Mouse (Mus musculus) hindbrain, embryonic 13.5 days (tissue): ENCODE data around the gene 1110032A03Rik. TPM values are rescaled to one million over a fixed set of nuclear protein-coding genes. Genes with fewer than 3 reads are reported as not detected.

ENCODE experiments used
- ATAC-seq: fragments of 200-750 bp; cut with Nextera tagmentation; 2 replicates; pipeline ENCODE4 v1.8.0; 2017; ENCODE audit warnings: moderate TSS enrichment; ENCODE audit not compliant: low FRiP score
- H3K27ac ChIP-seq: fragments of 300-500 bp; sonication (generic); 2 replicates; pipeline ENCODE4 v1.5.1; 2015; ENCODE audit warnings: inconsistent platforms, mild to moderate bottlenecking, moderate library complexity
- H3K27me3 ChIP-seq: fragments of 300-500 bp; sonication (generic); 2 replicates; pipeline ENCODE4 v1.6.1; 2015; ENCODE audit warnings: mild to moderate bottlenecking, inconsistent platforms
- H3K36me3 ChIP-seq: fragments of 300-500 bp; sonication (generic); 2 replicates; pipeline ENCODE4 v1.6.1; 2015; ENCODE audit warnings: mild to moderate bottlenecking, inconsistent platforms
- H3K4me1 ChIP-seq: fragments of 300-500 bp; sonication (generic); replicated peaks from 2 replicates; pipeline ENCODE4 v1.6.1; 2015; ENCODE audit warnings: inconsistent platforms
- H3K4me2 ChIP-seq: fragments of 300-500 bp; sonication (generic); 2 replicates; pipeline ENCODE4 v1.6.1; 2015; ENCODE audit warnings: inconsistent platforms, mild to moderate bottlenecking, moderate library complexity
- H3K4me3 ChIP-seq: fragments of 300-500 bp; sonication (generic); 2 replicates; pipeline ENCODE4 v1.5.1; 2015; ENCODE audit warnings: mild to moderate bottlenecking, inconsistent platforms
- H3K9ac ChIP-seq: fragments of 300-500 bp; sonication (generic); 2 replicates; pipeline ENCODE4 v1.6.1; 2015; ENCODE audit warnings: mild to moderate bottlenecking, inconsistent platforms
- H3K9me3 ChIP-seq: fragments of 300-500 bp; sonication (generic); 2 replicates; pipeline ENCODE4 v1.6.1; 2016; ENCODE audit warnings: inconsistent platforms
- WGBS: fragments of 180-500 bp; shearing (Covaris S2); methylation state at CpG from one replicate; pipeline ENCODE4 v1.1.7; 2015; 5-methylcytosine and 5-hydroxymethylcytosine counted together
- polyA plus RNA-seq: library from polyadenylated mRNA; unstranded; fragments of >200 nt; fragmentation: Nextera tagmentation; extraction: Ambion mirVana; gene quantifications from 2 replicates; pipeline ENCODE4 v1.2.1, GENCODE M21; 2015

Gene 1110032A03Rik
- polyA plus RNA-seq, 1 experiment from 2014 or later, result 64.6 TPM

- peaks cover 82% of the 10 kb centered on the region for H3K36me3 ChIP-seq
- 92% methylated on average over 7 of the region's 7 CpGs for WGBS
These were observed 27.8 kb upstream of the 1110032A03Rik start for GRCm38 (mm10) chr9:50803055-50803671.

GRCm38 (mm10) chr9:50800985-50801384 is 25.7 kb upstream of the 1110032A03Rik start:
- Histone ChIP-seq H3K27me3 (no peaks in the 10 kb centered on the region), H3K4me2 (no peak overlapping the region), H3K9ac (no peak overlapping the region), H3K4me1 (no peaks in the 10 kb centered on the region), H3K4me3 (no peak overlapping the region), H3K36me3 (peaks cover 76% of the 10 kb centered on the region), H3K9me3 (no peaks in the 10 kb centered on the region), H3K27ac (no peak overlapping the region)
- no peak; the same call in 1 of the 2 replicates for ATAC-seq
- 68% methylated on average over 2 of the region's 2 CpGs for WGBS

More at GRCm38 (mm10) chr9:50803055-50803671, 27.8 kb upstream of the 1110032A03Rik start:
- H3K4me1 ChIP-seq, result no peaks in the 10 kb centered on the region
- H3K9me3 ChIP-seq, result no peaks in the 10 kb centered on the region
- no peak overlapping the region for H3K4me2 ChIP-seq
- H3K27me3 ChIP-seq, result no peaks in the 10 kb centered on the region
- no peak overlapping the region for H3K27ac ChIP-seq
- ATAC-seq, result no peak
- H3K4me3 ChIP-seq, result no peak overlapping the region
- no peak overlapping the region for H3K9ac ChIP-seq

- Histone ChIP-seq H3K36me3 (peaks cover 75% of the 10 kb centered on the region), H3K4me2 (no peak overlapping the region), H3K27me3 (no peaks in the 10 kb centered on the region), H3K4me3 (no peak overlapping the region), H3K9me3 (no peaks in the 10 kb centered on the region), H3K9ac (no peak overlapping the region), H3K27ac (no peak overlapping the region), H3K4me1 (no peaks in the 10 kb centered on the region)
- WGBS, result 86% methylated on average over 5 of the region's 5 CpGs
- ATAC-seq, result no peak
These were observed 23.0 kb upstream of the 1110032A03Rik start for GRCm38 (mm10) chr9:50798368-50798767.

- no peaks in the 10 kb centered on the region for H3K27me3 ChIP-seq
- no peak for ATAC-seq
- H3K4me1 ChIP-seq, result no peaks in the 10 kb centered on the region
- no peak overlapping the region for H3K4me3 ChIP-seq
- H3K9ac ChIP-seq, result no peak overlapping the region
- H3K9me3 ChIP-seq, result no peaks in the 10 kb centered on the region
- H3K4me2 ChIP-seq, result no peak overlapping the region
- peaks cover 71% of the 10 kb centered on the region for H3K36me3 ChIP-seq
- WGBS, result 97% methylated on average over 7 of the region's 7 CpGs
- no peak overlapping the region for H3K27ac ChIP-seq
These were observed 22.3 kb upstream of the 1110032A03Rik start for GRCm38 (mm10) chr9:50797641-50798040.

- no peaks in the 10 kb centered on the region for H3K9me3 ChIP-seq
- peaks cover 72% of the 10 kb centered on the region for H3K36me3 ChIP-seq
- H3K9ac ChIP-seq, result no peak overlapping the region
- H3K4me1 ChIP-seq, result no peaks in the 10 kb centered on the region
- H3K27me3 ChIP-seq, result no peaks in the 10 kb centered on the region
- no peak overlapping the region for H3K27ac ChIP-seq
- 87% methylated on average over 8 of the region's 8 CpGs for WGBS
- ATAC-seq, result no peak
- H3K4me2 ChIP-seq, result no peak overlapping the region
- no peak overlapping the region for H3K4me3 ChIP-seq
These were observed 21.5 kb upstream of the 1110032A03Rik start for GRCm38 (mm10) chr9:50796776-50797175.

- Histone ChIP-seq H3K27me3 (no peaks in the 10 kb centered on the region), H3K36me3 (peaks cover 69% of the 10 kb centered on the region), H3K9ac (no peak overlapping the region), H3K27ac (no peak overlapping the region), H3K4me1 (no peaks in the 10 kb centered on the region), H3K4me3 (no peak overlapping the region), H3K4me2 (no peak overlapping the region), H3K9me3 (no peaks in the 10 kb centered on the region)
- 89% methylated on average over 3 of the region's 3 CpGs for WGBS
- ATAC-seq, result no peak
These were observed 19.9 kb upstream of the 1110032A03Rik start for GRCm38 (mm10) chr9:50795266-50795665.

- H3K36me3 ChIP-seq, result peaks cover 86% of the 10 kb centered on the region
- no peak for ATAC-seq
- no peaks in the 10 kb centered on the region for H3K9me3 ChIP-seq
- no peaks in the 10 kb centered on the region for H3K4me1 ChIP-seq
- no peaks in the 10 kb centered on the region for H3K27me3 ChIP-seq
- no peak overlapping the region for H3K4me3 ChIP-seq
- H3K9ac ChIP-seq, result no peak overlapping the region
- no peak overlapping the region for H3K4me2 ChIP-seq
- H3K27ac ChIP-seq, result no peak overlapping the region
- WGBS, result 70% methylated on average over 2 of the region's 2 CpGs
These were observed 6.8 kb upstream of the 1110032A03Rik start for GRCm38 (mm10) chr9:50782155-50782554.

GRCm38 (mm10) chr9:50776162-50776760 is 941 bp upstream of the 1110032A03Rik start:
- H3K4me3 ChIP-seq, result peak overlapping the region; percentile 82
- H3K36me3 ChIP-seq, result peaks cover 39% of the 10 kb centered on the region
- H3K4me1 ChIP-seq, result peaks cover 26% of the 10 kb centered on the region
- ATAC-seq, result no peak
- H3K9me3 ChIP-seq, result no peaks in the 10 kb centered on the region
- no peaks in the 10 kb centered on the region for H3K27me3 ChIP-seq
- peak overlapping the region; percentile 93 for H3K9ac ChIP-seq
- WGBS, result 76% methylated on average over 11 of the region's 11 CpGs
- peak overlapping the region; percentile 71 for H3K4me2 ChIP-seq
- H3K27ac ChIP-seq, result peak overlapping the region; percentile 93; the same call in 1 of the 2 replicates

GRCm38 (mm10) chr9:50775662-50776126 is 374 bp upstream of the 1110032A03Rik start:
- H3K9ac ChIP-seq, result peak overlapping the region; percentile 93
- H3K36me3 ChIP-seq, result peaks cover 36% of the 10 kb centered on the region
- H3K4me3 ChIP-seq, result peak overlapping the region; percentile 82
- ATAC-seq, result peak; percentile 67
- WGBS, result under 1% methylated on average over 30 of the region's 30 CpGs
- no peaks in the 10 kb centered on the region for H3K27me3 ChIP-seq
- no peaks in the 10 kb centered on the region for H3K9me3 ChIP-seq
- peak overlapping the region; percentile 93 for H3K27ac ChIP-seq
- H3K4me2 ChIP-seq, result peak overlapping the region; percentile 71
- H3K4me1 ChIP-seq, result peaks cover 26% of the 10 kb centered on the region

GRCm38 (mm10) chr9:50774026-50774462 is 1.3 kb downstream of the 1110032A03Rik start:
- peak overlapping the region; percentile 82 for H3K4me3 ChIP-seq
- H3K9me3 ChIP-seq, result no peaks in the 10 kb centered on the region
- peaks cover 21% of the 10 kb centered on the region for H3K36me3 ChIP-seq
- WGBS, result 80% methylated on average over 4 of the region's 4 CpGs
- peak overlapping the region; percentile 52 for H3K27ac ChIP-seq
- no peak for ATAC-seq
- no peaks in the 10 kb centered on the region for H3K27me3 ChIP-seq
- peaks cover 35% of the 10 kb centered on the region for H3K4me1 ChIP-seq
- H3K4me2 ChIP-seq, result peak overlapping the region; percentile 71
- peak overlapping the region; percentile 51 for H3K9ac ChIP-seq

GRCm38 (mm10) chr9:50770011-50770410 is 5.3 kb downstream of the 1110032A03Rik start:
- ATAC-seq, result no peak
- Histone ChIP-seq H3K27ac (no peak overlapping the region), H3K36me3 (peaks cover 13% of the 10 kb centered on the region; the same call in 1 of the 2 replicates), H3K9ac (no peak overlapping the region), H3K9me3 (no peaks in the 10 kb centered on the region), H3K4me3 (no peak overlapping the region), H3K4me2 (no peak overlapping the region), H3K4me1 (peaks cover 34% of the 10 kb centered on the region), H3K27me3 (no peaks in the 10 kb centered on the region)
- WGBS, result 80% methylated on average over 2 of the region's 2 CpGs

- ATAC-seq, result peak; percentile 95
These were observed 7.0 kb downstream of the 1110032A03Rik start, which contains the start of gene Fdxacb1 for GRCm38 (mm10) chr9:50768107-50769002. TSS of gene Fdxacb1 (plus strand) at chr9:50768236.

More at GRCm38 (mm10) chr9:50768107-50769002, 7.0 kb downstream of the 1110032A03Rik start, which contains the start of gene Fdxacb1:
- 4% methylated on average over 59 of the region's 59 CpGs for WGBS
- Histone ChIP-seq H3K4me2 (peak within 1 kb of the TSS; percentile 84), H3K4me1 (peaks cover 21% of the 10 kb centered on the region), H3K27ac (peak within 1 kb of the TSS; percentile 88), H3K9ac (peak within 1 kb of the TSS; percentile 81), H3K36me3 (peaks cover 17% of the 10 kb centered on the region), H3K27me3 (no peaks in the 10 kb centered on the region), H3K9me3 (no peaks in the 10 kb centered on the region), H3K4me3 (peak within 1 kb of the TSS; percentile 63)
